Mouse (Mus musculus) CH12.LX (cell line): ENCODE measurements around the gene Ip6k1. TPM values are rescaled to one million over a fixed set of nuclear protein-coding genes. Genes with fewer than 3 reads are reported as not detected.

Experiments
- DNase-seq: peaks from one replicate; pipeline ENCODE4 v3.0.0-alpha.2; 2013; ENCODE audit errors: extremely low read depth
- H3K27ac ChIP-seq: 2 replicates; pipeline ENCODE4 v1.5.1; 2012; ENCODE audit warnings: low read depth, mild to moderate bottlenecking, control low read depth, moderate library complexity; ENCODE audit not compliant: insufficient read depth
- H3K27me3 ChIP-seq: replicated peaks from 2 replicates; pipeline ENCODE3; 2012; ENCODE audit warnings: inconsistent platforms
- H3K36me3 ChIP-seq, 2 experiments: replicated peaks in 1 of 2; 2 replicates each; pipeline versions ENCODE3 to v1.6.1; 2012; ENCODE audit warnings: inconsistent platforms in 1 of 2, low read length in 1 of 2, mild to moderate bottlenecking in 1 of 2, mixed read lengths in 1 of 2, moderate library complexity in 1 of 2; ENCODE audit not compliant: control insufficient read depth in 1 of 2, insufficient read depth in 1 of 2
- H3K4me1 ChIP-seq, 2 experiments: 2 replicates each; pipeline ENCODE4 v1.6.1; 2012; ENCODE audit warnings: inconsistent platforms in 1 of 2, moderate library complexity in 1 of 2; ENCODE audit not compliant: insufficient read depth in 2 of 2, control insufficient read depth in 1 of 2
- H3K4me2 ChIP-seq: 2 replicates; pipeline ENCODE4 v1.6.1; 2012; ENCODE audit warnings: low read depth, mild to moderate bottlenecking, control low read depth; ENCODE audit not compliant: poor library complexity, insufficient read depth, severe bottlenecking
- H3K4me3 ChIP-seq, 3 experiments: fragments of 150-350 bp in 1 of 3; sonication (generic) in 1 of 3; replicated peaks in 1 of 3; 2 replicates each; pipeline versions ENCODE3 to v1.5.1; 2011 to 2012; ENCODE audit warnings: low read depth in 2 of 3, low read length in 2 of 3, mild to moderate bottlenecking in 2 of 3, moderate library complexity in 2 of 3, control low read depth in 1 of 3, improper control_type of control experiment in 1 of 3, inconsistent platforms in 1 of 3, mixed read lengths in 1 of 3; ENCODE audit not compliant: poor library complexity in 1 of 3
- H3K79me2 ChIP-seq: replicated peaks from 2 replicates; pipeline ENCODE4 v1.6.1; 2012; ENCODE audit warnings: mild to moderate bottlenecking, moderate library complexity; ENCODE audit not compliant: control insufficient read depth, poor library complexity, insufficient read depth, severe bottlenecking; ENCODE audit errors: extremely low read depth
- H3K9ac ChIP-seq: 2 replicates; pipeline ENCODE4 v1.6.1; 2012; ENCODE audit warnings: low read depth, mild to moderate bottlenecking, control low read depth, moderate library complexity; ENCODE audit not compliant: insufficient read depth
- H3K9me3 ChIP-seq: replicated peaks from 2 replicates; pipeline ENCODE3; 2012; ENCODE audit warnings: low read length, inconsistent platforms, mixed read lengths
- CHD1 ChIP-seq: IDR thresholded peaks from 2 replicates; pipeline ENCODE4 v1.6.1; 2012; ENCODE audit warnings: low read depth, low read length, improper control_type of control experiment, inconsistent platforms
- CHD2 ChIP-seq: IDR thresholded peaks from 2 replicates; pipeline ENCODE4 v1.6.1; 2011; ENCODE audit warnings: low read length, improper control_type of control experiment
- CTCF ChIP-seq, 2 experiments: IDR thresholded peaks in 1 of 2; conservative IDR thresholded peaks in 1 of 2; 2 replicates each; pipeline ENCODE4 v1.5.1; 2011 to 2012; ENCODE audit warnings: low read depth in 2 of 2, low read length in 2 of 2, improper control_type of control experiment in 1 of 2, inconsistent platforms in 1 of 2, mild to moderate bottlenecking in 1 of 2, moderate library complexity in 1 of 2
- E2F4 ChIP-seq: IDR thresholded peaks from 2 replicates; pipeline ENCODE4 v1.6.1; 2011; ENCODE audit warnings: low read depth, low read length, improper control_type of control experiment; ENCODE audit not compliant: insufficient replicate concordance
- ELF1 ChIP-seq: IDR thresholded peaks from 2 replicates; pipeline ENCODE4 v1.6.1; 2014; ENCODE audit warnings: low read depth, mild to moderate bottlenecking, inconsistent platforms, low read length, improper control_type of control experiment
- ETS1 ChIP-seq: conservative IDR thresholded peaks from 2 replicates; pipeline ENCODE4 v1.6.1; 2012; ENCODE audit warnings: low read depth, mild to moderate bottlenecking, inconsistent platforms, low read length, improper control_type of control experiment, moderate library complexity
- GABPA ChIP-seq: IDR thresholded peaks from 2 replicates; pipeline ENCODE4 v1.6.1; 2012; ENCODE audit warnings: low read depth, low read length, improper control_type of control experiment, inconsistent platforms; ENCODE audit not compliant: insufficient replicate concordance
- JUND ChIP-seq: conservative IDR thresholded peaks from 2 replicates; pipeline ENCODE4 v1.6.1; 2011; ENCODE audit warnings: low read depth, low read length, improper control_type of control experiment
- MAX ChIP-seq: IDR thresholded peaks from 2 replicates; pipeline ENCODE4 v1.6.1; 2011; ENCODE audit warnings: low read length, improper control_type of control experiment
- MAZ ChIP-seq: IDR thresholded peaks from 2 replicates; pipeline ENCODE4 v1.6.1; 2012; ENCODE audit warnings: low read depth, mild to moderate bottlenecking, inconsistent platforms, low read length, improper control_type of control experiment, moderate library complexity
- MXI1 ChIP-seq: IDR thresholded peaks from 2 replicates; pipeline ENCODE4 v1.6.1; 2011; ENCODE audit warnings: mild to moderate bottlenecking, low read depth, low read length, improper control_type of control experiment
- MYC ChIP-seq: IDR thresholded peaks from 2 replicates; pipeline ENCODE4 v1.6.1; 2011; ENCODE audit warnings: low read depth, mild to moderate bottlenecking, improper control_type of control experiment, low read length
- NELFE ChIP-seq: IDR thresholded peaks from 2 replicates; pipeline ENCODE4 v1.6.1; 2011; ENCODE audit warnings: low read depth, low read length, improper control_type of control experiment
- NRF1 ChIP-seq: IDR thresholded peaks from 2 replicates; pipeline ENCODE4 v1.6.1; 2014; ENCODE audit warnings: low read depth, mild to moderate bottlenecking, inconsistent platforms, low read length, improper control_type of control experiment, moderate library complexity
- POLR2AphosphoS2 ChIP-seq: IDR thresholded peaks from 2 replicates; pipeline ENCODE4 v1.6.1; 2011; ENCODE audit warnings: low read depth, low read length, improper control_type of control experiment
- RAD21 ChIP-seq: IDR thresholded peaks from 2 replicates; pipeline ENCODE4 v1.6.1; 2011; ENCODE audit warnings: low read depth, mild to moderate bottlenecking, low read length, improper control_type of control experiment, moderate library complexity
- RCOR1 ChIP-seq: conservative IDR thresholded peaks from 2 replicates; pipeline ENCODE4 v1.6.1; 2012; ENCODE audit warnings: low read depth, mild to moderate bottlenecking, inconsistent platforms, low read length, improper control_type of control experiment
- SMC3 ChIP-seq: IDR thresholded peaks from 2 replicates; pipeline ENCODE4 v1.6.1; 2011; ENCODE audit warnings: low read depth, low read length, improper control_type of control experiment
- TBP ChIP-seq: conservative IDR thresholded peaks from 2 replicates; pipeline ENCODE4 v1.6.1; 2011; ENCODE audit warnings: low read depth, low read length, improper control_type of control experiment
- TCF12 ChIP-seq: IDR thresholded peaks from 2 replicates; pipeline ENCODE4 v1.6.1; 2014; ENCODE audit warnings: low read depth, mild to moderate bottlenecking, inconsistent platforms, low read length, improper control_type of control experiment
- USF2 ChIP-seq: conservative IDR thresholded peaks from 2 replicates; pipeline ENCODE4 v1.6.1; 2011; ENCODE audit warnings: low read depth, low read length, improper control_type of control experiment
- ZC3H11A ChIP-seq: IDR thresholded peaks from 2 replicates; pipeline ENCODE4 v1.6.1; 2012; ENCODE audit warnings: low read depth, mild to moderate bottlenecking, inconsistent platforms, low read length, improper control_type of control experiment
- ZNF384 ChIP-seq: IDR thresholded peaks from 2 replicates; pipeline ENCODE4 v1.6.1; 2012; ENCODE audit warnings: low read depth, low read length, improper control_type of control experiment, inconsistent platforms
- dilution Hi-C: fragments of 300-500 bp; cut with MboI; formaldehyde crosslinking; loops from 2 replicates; pipeline ENCODE4 v1.14.3; 2020; ENCODE audit warnings: low sequenced_read_pairs; ENCODE audit not compliant: extremely low pct_unique_long_range_greater_than_20kb, extremely low pct_ligation_motif_present
- in situ Hi-C: fragments of 300-500 bp; cut with MboI; formaldehyde crosslinking; loops from 3 replicates; pipeline ENCODE4 v1.14.3; 2019; ENCODE audit warnings: low sequenced_read_pairs, low pct_ligation_motif_present, low pct_unique_long_range_greater_than_20kb, mixed read lengths
- polyA plus RNA-seq: library from polyadenylated mRNA; unstranded; fragments of >175 nt; gene quantifications from 2 replicates; pipeline ENCODE4 v1.2.1, GENCODE M21; 2012; ENCODE audit warnings: low read depth; ENCODE audit not compliant: insufficient read length
- total RNA-seq, 2 experiments: library from RNA; depleted of rRNA; stranded (reverse); fragments of 300-350 nt in 1 of 2; fragments of >200 nt in 1 of 2; gene quantifications; 2 replicates each; pipeline ENCODE4 v1.2.3; 2012 to 2014

Ip6k1 gene
- total and polyA plus RNA-seq, 3 experiments = 26.0 to 40.7 (median 27.1) TPM

GRCm38 (mm10) chr9:108023216-108023615, 20.9 kb downstream of the Ip6k1 start:
- Histone ChIP-seq H3K9ac (no peak overlapping the region), H3K9me3 (peaks cover 3% of the 10 kb centered on the region), H3K27ac (no peak overlapping the region), H3K4me3 (no peak overlapping the region), H3K4me2 (no peak overlapping the region), H3K79me2 (peaks cover 12% of the 10 kb centered on the region), H3K36me3 (peaks cover 30 to 46% of the 10 kb centered on the region in 2 experiments), H3K27me3 (no peaks in the 10 kb centered on the region), H3K4me1 (peaks cover 0 to 15% of the 10 kb centered on the region in 2 experiments; a peak in 2 of 4 replicates)
- in situ Hi-C loops = no loop called here
- DNase-seq = no peak
- dilution Hi-C loops = no loop called here
- TF ChIP-seq TCF12 (no peak), E2F4 (no peak), NELFE (no peak), TBP (no peak), CTCF (conservative IDR thresholded peaks at IDR 0.05 in 1 of 2, IDR thresholded peaks at IDR 0.05 in 1 of 2; ENCODE audit: low read depth in 2 of 2, low read length in 2 of 2) (no peak), USF2 (no peak), ZNF384 (no peak), CHD1 (no peak), MXI1 (no peak), MAZ (no peak), GABPA (no peak), ZC3H11A (no peak), RCOR1 (no peak), JUND (no peak), MAX (no peak), MYC (no peak), ETS1 (no peak), POLR2AphosphoS2 (no peak), CHD2 (no peak)

GRCm38 (mm10) chr9:108026584-108026983, 24.3 kb downstream of the Ip6k1 start:
- Histone ChIP-seq H3K4me3 (no peak overlapping the region), H3K79me2 (peaks cover 10% of the 10 kb centered on the region), H3K27ac (no peak overlapping the region), H3K9ac (no peak overlapping the region), H3K4me1 (peaks cover 0 to 4% of the 10 kb centered on the region in 2 experiments; a peak in 1 of 4 replicates), H3K9me3 (peaks cover 3% of the 10 kb centered on the region), H3K4me2 (no peak overlapping the region), H3K27me3 (no peaks in the 10 kb centered on the region), H3K36me3 (peaks cover 37 to 62% of the 10 kb centered on the region in 2 experiments)
- TF ChIP-seq CTCF (conservative IDR thresholded peaks at IDR 0.05 in 1 of 2, IDR thresholded peaks at IDR 0.05 in 1 of 2; ENCODE audit: low read depth in 2 of 2, low read length in 2 of 2) (peak in 1 of 2 experiments; percentile 62; a peak in 2 of 4 replicates), NRF1 (no peak), RAD21 (peak; percentile 56), E2F4 (no peak), SMC3 (peak; percentile 45), GABPA (no peak), ELF1 (no peak)
- in situ Hi-C loops = no loop called here
- dilution Hi-C loops = no loop called here
- DNase-seq = no peak
